Mouse (Mus musculus): ENCODE data around the gene Sema5b.

Gene Sema5b

DNA sequence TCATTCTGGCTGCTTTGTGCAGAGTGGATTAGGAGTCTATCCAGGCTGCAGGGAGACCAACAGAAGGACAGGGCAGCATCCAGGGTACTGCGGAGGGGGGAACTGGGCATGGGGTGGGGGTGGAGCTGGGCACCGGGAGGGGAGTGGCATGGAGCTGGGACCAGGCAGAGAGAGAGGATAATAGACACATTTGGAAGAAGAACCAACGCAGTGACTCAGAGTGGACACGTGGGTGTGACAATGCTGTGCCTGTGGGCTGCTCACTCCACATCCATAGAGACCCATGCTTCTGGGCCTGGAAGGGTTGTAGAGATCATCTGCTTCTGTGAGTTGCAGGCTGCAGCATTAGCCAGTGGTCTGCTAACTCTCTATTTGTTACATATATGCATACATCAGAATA lies 107.9 kb downstream of the Sema5b start:
- DNase-seq = no peak

DNA sequence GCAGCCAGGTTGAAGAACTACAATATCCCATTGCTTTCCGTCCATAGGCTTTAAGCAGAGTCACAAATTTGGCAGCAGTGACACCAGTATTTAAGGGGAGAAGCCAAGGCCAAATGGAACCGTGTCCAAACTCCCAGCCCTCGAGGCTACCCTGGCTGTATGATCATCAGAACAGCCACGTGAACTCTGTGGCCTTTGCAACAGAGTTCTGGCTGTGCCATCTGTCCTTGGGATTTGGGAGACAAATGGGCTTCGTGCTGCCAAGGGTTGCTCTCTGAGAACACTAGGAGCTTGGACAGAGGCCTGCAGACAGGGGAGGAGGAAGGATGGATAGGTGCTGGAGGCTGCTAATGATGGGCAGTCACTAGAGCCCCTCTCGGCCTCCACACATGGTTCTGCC lies 111.3 kb downstream of the Sema5b start:
- no peak for DNase-seq

DNA sequence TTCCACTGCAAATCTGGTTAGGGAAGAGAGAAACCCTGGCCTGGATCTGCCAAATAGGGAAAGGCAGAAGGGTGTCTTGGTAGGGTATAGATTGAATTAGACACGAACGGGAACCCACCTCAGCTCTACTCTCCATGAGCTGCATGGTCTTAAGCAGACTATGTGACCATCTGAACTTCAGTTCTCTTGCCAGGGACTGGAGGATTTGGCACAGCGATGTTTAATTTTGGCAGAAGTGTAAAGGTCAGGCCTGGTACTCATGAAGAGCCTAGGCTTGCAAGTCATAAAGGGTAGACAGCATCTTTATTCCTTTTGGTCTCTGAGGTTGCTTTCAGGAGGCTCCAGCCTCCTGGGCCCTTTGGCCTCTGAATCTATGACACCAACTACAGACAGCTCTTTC lies 111.8 kb downstream of the Sema5b start:
- no peak for DNase-seq

DNA sequence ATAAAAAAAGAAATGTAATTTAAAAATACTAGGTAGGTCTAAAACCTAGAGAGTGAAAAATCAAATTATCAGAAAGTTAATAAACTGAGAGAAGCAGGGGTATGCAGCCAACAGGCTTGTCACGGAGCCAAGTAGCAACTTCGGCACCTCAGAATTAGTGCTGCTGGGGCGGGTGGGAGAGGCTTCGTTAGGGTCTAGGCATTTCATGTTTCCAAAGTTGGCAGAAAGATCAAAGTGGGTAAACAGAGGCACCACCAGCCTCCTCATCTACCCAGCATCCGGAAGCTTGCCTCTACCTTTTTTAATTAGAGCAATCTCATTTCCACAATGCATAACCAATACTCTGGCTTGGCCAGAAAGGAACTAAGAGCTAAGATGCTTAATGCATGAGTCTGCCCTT lies 113.0 kb downstream of the Sema5b start:
- no peak for DNase-seq

DNA sequence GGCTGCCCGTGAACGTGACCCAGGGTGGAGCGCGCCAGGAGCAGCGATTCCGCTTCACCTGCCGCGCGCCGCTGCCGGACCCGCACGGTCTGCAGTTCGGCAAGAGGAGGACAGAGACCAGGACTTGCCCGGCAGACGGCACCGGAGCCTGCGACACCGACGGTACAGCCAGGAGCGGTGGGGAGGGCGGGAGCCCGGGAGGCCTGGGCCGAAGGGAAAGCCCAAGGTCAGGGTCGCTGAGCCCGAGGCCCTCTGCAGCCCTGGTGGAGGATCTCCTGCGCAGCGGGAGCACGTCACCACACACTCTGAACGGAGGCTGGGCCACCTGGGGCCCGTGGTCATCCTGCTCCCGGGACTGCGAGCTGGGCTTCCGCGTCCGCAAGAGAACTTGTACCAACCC lies 119.3 kb downstream of the Sema5b start:
- DNase-seq = no peak

DNA sequence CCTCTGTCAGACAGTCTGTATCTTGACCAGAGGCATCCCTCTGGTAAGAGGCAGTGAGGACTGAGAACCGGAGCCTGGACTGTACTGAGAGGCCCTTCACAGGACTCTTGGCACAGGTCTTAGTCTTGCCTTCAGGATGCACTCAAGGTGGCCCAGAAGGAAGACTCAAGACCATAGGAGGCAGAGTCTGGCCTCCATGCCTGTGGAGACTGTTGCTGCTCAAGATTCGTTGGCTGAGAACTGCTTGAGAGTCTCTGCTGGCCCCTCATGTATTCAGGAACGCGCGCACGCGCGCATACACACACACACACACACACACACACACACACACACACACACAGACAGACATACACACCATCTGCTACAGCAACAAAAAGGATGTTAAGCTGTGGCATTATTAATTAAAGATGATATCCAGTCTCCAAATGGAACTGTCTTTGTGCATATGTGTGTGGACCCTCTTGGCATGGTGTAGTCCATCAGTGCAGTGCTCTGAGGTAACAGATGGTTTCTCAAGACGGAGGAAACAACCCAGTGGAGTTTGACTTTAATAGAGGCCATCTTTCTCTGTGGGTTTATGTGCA lies 123.0 kb downstream of the Sema5b start:
- no peak for DNase-seq

DNA sequence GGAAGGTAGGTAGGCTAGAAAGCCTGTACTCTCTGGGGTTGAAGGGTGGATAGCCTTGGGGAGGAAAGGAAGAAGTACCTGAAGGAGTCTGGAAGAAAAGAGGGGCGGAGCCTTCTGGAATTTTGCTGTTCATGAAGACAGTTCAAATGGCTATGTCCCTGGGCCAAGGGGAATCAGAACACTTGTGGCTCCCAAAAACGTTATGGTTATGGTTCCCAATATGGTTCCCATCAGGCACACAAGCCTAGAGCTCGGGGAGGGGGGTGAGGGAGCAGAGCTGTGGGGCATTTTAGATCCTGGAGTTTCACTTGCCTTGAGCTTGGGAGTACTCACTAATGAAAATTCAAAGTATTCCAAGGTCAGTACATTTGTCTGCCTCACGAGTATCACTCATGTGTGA lies 123.9 kb downstream of the Sema5b start:
- DNase-seq = no peak

DNA sequence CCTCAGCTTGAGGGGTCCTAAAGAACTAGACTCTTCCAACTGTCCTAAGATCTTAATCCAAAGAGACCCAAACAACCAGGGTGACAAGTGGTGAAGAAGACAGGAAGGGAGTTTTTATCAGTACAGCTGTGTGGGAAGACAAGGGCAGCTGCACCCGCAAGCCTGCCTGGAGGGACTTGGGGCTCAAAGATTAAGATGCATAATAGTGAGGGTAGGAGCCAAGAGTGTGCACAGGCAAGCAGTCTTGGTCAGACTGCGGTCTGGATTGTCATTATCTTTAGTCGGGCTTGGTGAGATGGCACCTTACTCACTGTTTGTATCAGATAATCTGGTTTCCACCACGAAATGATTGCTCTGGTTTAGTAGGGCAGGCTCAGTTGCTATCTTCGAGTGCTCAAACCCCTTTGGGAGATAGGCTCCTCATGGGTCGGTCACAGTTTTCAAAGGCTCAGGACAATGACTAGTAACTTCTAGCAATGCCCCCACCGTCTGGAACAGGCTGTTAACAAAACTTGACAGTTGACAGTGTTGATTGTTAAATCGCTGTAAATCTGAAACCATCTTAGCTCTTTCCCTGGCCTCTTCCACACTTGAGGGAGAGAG lies 136.7 kb downstream of the Sema5b start:
- no peak for DNase-seq

DNA sequence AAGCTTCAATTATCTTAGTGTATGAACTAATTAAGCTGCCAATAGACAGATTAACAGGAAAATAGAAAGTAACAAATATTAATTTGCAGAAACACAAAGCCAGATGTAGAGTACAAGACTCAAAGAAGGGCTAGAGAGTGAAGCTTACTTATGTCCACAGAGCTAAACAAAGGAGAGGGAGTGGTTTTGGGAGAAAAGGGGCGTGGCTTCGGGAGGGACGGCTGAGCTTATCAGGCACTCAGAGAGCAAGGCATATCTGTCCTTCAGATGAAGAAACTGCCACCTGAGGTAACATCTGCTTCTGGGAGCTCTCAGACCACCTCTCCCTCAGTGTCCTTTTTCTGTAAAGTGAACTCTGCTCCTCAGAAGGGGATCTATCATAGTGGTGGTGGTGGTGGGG lies 137.5 kb downstream of the Sema5b start:
- DNase-seq = no peak

DNA sequence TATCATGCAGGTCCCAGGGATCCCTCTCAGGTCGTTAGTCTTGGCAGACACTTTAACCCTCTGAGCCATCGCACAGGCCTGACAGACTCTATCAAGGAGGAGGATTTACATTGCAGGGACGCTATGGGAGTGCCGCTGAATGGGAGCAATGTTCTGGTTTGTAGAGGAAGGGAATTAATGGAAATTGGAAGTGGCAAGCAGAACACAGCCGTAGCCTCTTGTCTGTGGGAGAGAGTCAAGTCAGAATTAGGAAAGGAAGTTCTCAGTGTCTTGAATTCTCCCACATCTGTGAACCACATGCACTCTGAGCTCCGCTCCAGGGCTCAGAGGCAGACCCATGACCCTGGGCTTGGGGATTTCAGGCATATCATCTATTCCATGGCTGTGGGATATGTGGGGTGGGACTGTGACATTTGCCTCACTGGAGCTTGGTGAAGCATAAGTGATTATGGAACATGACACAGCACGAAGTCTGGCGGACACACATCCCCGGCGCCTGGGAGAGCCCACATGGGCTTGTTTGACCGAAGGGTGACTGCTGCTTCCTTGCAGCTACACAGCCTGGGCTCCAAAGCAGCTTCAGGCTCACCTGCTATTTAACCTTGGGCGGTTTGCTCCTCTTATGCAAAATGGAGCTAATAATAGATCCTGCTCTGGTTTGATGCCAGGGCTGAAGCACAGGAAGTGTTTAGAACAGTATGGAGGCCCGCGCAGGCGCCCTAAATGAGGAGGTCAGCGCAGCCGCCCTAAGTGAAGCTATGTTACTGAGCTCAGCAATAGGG lies 140.6 kb downstream of the Sema5b start:
- no peak for DNase-seq

DNA sequence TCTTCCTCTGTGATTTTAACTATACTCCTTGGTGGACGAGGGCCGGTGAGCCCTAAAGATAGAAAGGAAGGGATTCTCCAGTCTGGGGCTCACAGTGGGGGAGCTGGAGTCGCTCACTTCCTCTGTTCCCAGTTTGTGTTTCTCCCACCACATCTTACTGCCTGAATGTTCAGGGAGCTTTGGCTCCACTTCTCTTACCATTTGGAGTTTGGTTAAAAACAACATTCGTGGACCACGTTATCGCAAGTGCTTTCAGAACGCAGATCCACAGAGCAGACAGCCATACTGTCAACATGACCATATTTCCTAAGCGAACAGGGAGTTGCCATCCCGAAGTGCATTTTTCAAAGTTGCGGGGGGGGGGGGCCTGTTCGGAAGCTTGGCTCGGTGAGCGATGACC lies 144.1 kb downstream of the Sema5b start:
- DNase-seq = no peak

DNA sequence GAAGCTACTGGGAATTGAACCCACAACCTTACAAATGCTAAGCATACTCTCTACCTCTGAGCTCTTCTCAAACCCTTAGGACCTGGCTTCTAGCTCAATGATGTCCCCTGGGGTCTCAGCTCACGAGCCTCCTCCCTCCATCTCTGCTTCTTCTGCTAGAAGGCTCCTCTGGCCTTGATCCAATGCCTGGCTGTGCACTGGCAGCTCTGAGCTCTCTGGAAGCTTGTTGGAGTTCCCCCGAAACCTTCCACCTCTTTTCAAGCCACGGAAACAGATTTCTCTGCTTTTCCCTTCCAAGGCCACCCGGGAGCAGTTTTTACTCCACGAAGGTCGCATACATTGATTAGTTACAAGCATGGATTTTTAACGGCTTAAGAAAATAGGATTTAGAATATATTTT lies 145.5 kb downstream of the Sema5b start:
- DNase-seq = no peak

DNA sequence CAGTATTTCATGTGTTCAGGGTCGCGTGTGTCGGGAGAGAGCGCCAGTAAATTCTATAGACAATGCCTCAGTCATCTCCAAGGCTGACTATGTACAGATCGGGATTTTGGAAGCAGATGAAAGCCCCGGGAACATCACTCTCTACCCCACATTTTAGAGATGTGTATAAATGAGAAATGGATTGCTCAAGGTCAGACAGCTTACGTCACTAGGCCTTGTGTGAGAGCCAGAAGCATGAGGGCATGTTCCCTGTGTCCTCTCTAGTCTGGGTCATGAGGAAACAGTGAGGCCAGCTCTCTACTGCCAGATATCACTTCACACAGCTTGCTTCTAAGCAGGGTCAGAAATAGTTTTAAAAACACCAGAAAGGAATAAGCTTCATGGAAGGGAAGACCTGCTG lies 150.7 kb downstream of the Sema5b start:
- no peak for DNase-seq

DNA sequence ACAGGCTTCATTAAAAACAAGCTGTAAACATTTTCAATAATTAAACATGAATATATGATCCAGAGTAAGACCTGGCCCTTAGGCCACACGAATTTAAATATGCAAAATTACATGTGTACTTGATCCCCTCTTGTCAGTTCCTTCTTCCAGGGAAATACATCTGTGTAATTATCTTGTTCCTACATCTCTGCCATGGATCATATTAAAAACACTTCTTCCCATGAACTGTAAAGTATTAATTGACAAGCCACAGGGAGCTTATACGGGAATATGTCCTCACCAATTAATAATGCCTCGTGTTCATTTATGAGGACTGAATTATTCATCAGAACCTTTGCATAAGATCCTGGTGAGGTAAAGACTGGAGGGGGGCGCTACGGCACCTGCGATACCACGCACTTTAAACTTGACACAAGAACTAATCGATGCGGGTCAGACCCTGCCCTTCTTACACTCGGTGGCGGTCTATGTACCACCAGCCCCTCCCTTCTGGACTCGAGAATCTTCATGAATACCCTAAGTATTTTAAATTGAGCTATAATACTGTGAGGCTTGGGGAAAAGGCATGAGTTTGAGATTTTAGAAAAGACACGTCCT lies 153.4 kb downstream of the Sema5b start:
- no peak for DNase-seq

DNA sequence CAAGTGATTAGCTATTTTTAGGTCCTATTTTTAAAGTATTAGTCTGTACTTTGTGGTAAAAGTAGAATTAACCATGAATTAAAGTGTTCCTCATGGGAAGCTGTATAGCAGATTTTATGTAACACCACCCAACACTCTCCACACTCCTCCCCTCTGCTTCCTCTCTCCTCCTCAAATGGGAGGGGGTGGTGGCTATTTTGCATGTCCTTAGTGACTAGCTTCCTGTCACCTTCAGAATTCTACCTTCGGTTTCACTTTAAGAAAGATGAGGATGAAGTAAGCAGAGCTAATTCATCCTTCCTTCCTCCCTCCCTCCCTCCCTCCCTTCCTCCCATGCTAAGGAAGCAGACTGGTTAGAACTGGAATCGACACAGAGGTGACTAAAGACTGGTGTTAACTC lies 155.2 kb downstream of the Sema5b start:
- DNase-seq = no peak

DNA sequence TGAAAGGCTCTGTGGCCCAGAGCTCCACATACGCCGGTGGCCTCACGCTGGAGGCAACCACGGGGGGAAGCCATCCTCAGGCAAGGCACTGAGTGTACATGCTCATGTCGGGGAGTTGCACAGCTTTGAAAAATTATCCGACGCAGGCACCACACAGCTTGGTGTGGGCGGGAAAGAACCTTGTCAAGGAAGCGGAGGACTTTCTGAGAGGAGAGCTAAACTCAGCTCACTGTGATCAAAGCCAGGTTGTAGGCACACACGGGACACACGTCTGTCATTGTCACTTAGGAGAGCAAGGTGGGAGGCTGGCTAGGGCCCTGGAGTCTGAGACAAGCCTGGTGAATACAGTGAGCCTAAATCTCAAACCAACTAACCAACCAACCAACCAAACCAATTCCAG lies 160.9 kb downstream of the Sema5b start:
- DNase-seq = no peak

DNA sequence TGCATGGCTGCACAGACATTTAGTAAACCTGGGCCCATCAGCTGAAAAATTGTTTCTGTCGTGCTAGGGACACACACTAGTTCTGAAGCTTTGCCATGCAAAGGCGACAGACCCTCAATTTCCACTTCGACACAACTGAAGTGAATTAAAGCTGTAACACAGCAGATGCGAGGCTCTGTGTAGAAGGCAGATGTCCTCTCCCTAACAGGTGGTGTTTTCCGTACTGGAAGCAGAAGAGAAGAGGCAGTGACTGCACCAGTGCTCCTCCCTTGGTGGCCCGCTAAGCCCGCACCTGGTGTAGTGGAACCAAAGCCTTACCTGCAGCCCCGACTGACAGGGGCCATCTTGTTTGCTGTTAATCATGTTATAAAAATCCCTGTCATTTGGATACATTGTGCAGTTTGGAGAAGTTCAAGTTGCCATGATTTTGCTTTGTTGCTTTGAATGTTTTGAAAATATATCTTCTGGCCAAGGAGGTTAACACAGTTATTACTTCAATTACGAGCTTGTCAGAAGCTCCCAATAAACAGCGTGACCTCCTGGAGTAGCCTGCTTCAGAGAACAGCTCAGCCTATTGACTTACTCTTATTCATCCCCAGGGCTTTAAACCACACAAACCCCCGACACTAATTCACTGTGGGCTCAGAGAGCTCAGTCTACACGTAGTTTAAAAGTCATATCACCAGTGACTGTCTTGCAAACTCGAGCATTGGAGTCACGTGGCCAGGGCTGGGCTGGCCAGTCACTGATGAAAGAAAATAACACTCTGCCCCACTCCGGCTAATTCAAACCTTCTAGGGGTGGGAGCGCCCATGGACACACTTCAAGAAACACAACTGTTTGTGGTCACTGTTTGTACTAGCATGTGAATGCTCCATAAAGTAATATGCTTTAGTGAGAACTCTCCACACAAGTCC lies 163.1 kb downstream of the Sema5b start:
- DNase-seq = no peak

DNA sequence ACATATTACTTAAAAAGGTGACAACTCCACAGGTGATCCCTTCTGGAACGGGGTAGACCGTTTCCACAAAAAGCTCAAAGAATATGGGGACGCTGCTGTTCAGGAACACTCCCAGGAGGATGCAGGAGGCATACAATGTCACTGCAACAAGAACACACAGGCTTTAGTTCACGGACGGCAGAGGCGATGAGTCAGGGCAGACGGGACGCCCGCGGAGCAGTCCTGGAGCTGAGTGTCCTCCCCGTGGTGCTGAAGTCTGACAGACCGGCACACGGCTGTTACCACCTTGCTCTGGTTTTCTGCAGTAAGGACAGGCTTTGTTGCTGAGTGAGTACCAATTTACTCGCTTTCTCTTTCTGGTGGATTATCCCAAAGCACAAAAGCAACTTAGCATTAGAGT lies 163.9 kb downstream of the Sema5b start:
- no peak for DNase-seq

DNA sequence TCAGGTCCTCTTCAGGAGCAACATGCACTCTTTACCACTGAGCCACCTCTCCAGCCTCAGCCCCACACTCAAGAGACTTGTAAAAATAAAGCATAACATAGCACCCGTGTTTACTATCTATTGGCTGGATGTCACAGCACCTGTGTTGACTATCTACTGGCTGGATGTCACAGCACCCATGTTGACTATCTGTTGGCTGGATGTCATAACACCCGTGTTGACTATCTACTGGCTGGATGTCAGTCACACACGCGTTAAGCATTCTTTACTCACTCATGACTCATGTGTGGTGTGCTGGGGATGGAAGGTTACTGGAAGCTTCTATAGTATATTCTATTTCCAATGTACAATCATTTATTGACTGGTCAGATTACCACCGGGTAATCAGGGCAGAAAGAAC lies 166.1 kb downstream of the Sema5b start:
- DNase-seq = no peak

DNA sequence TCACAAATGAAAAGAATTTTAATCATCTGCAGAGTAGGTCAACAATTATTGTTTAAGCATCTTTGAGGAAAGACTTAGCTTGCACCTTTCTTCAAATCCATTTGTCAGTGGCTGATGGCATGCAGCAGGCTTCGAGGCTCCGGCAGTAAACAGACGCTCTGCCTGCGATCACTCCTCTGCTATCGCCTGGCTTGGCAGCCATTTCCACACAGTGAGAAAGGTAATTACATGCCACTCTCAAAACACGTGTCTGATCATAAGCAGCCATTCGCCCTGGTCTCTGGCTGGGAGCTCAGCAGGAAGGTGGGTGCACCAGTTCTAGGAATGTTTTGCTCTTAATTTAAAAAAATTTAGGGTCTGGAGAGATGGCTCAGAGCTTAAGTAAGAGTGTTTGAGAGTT lies 170.1 kb downstream of the Sema5b start:
- DNase-seq = no peak

DNA sequence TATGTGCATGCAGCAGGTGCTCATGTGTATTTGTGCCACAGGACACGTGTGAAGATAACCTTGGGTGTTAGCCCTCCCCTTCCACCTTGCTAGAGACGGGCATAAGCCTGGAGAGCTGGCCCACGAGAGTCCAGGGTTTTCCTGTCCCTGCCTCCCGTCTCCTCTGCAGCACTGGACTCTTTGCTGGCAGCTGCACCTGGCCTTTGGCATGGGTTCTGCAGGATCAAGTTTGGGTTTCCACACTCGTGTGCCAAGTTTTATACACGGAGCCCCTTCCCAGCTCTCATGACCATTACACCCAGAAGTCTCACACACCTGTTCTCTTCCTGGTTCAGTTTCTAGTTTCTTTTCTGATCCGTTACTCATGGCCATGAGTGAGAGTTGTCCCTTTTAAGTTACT lies 172.7 kb downstream of the Sema5b start:
- no peak for DNase-seq
